Mouse (Mus musculus) midbrain, embryonic 12.5 days (tissue): ENCODE data around the gene Usp35. TPM values are rescaled to one million over a fixed set of nuclear protein-coding genes. Genes with fewer than 3 reads are reported as not detected.

Experiments
- ATAC-seq: fragments of 200-750 bp; cut with Nextera tagmentation; 2 replicates; pipeline ENCODE4 v1.8.0; 2017; ENCODE audit warnings: low read depth, moderate TSS enrichment, moderate library complexity; ENCODE audit not compliant: low FRiP score
- H3K27ac ChIP-seq: fragments of 300-500 bp; sonication (generic); replicated peaks from 2 replicates; pipeline ENCODE4 v1.5.1; 2016; ENCODE audit warnings: mild to moderate bottlenecking
- H3K27me3 ChIP-seq: fragments of 300-500 bp; sonication (generic); 2 replicates; pipeline ENCODE4 v1.6.1; 2016; ENCODE audit warnings: mild to moderate bottlenecking
- H3K36me3 ChIP-seq: fragments of 300-500 bp; sonication (generic); 2 replicates; pipeline ENCODE4 v1.6.1; 2016
- H3K4me1 ChIP-seq: fragments of 300-500 bp; sonication (generic); 2 replicates; pipeline ENCODE4 v1.6.1; 2016
- H3K4me2 ChIP-seq: fragments of 300-500 bp; sonication (generic); replicated peaks from 2 replicates; pipeline ENCODE4 v1.6.1; 2016; ENCODE audit warnings: mild to moderate bottlenecking, moderate library complexity
- H3K4me3 ChIP-seq: fragments of 300-500 bp; sonication (generic); 2 replicates; pipeline ENCODE4 v1.5.1; 2016; ENCODE audit warnings: mild to moderate bottlenecking
- H3K9ac ChIP-seq: fragments of 300-500 bp; sonication (generic); replicated peaks from 2 replicates; pipeline ENCODE4 v1.6.1; 2016; ENCODE audit warnings: mild to moderate bottlenecking, moderate library complexity
- H3K9me3 ChIP-seq: fragments of 300-500 bp; sonication (generic); 2 replicates; pipeline ENCODE4 v1.6.1; 2016; ENCODE audit warnings: mild to moderate bottlenecking
- WGBS: fragments of 180-500 bp; shearing (Covaris S2); methylation state at CpG from one replicate; pipeline ENCODE4 v1.1.7; 2016; 5-methylcytosine and 5-hydroxymethylcytosine counted together
- polyA plus RNA-seq: library from polyadenylated mRNA; unstranded; fragments of >200 nt; fragmentation: Nextera tagmentation; extraction: Ambion mirVana; gene quantifications from 2 replicates; pipeline ENCODE4 v1.2.1, GENCODE M21; 2016

Usp35 gene
- polyA plus RNA-seq, 1 experiment from 2014 or later: 3.2 TPM

DNA sequence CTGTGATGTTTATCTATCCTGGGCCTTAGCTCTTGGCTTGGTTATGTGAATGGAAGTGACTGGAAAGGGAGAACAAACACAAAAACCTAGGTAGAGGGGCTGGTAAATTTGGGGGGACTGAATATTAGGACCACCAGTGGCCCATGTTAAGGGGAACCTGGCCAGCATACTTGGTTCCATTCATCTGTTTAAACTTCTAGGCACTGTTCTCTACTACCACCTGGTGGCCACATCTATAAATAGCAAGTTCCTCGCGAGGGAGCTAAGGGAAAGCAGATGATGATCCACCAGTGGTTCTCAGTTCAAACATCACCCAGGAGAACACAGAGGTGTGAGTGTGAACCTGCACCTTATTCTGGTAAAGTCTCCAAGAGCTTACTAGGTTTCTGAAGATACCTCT, 34.4 kb downstream of the Usp35 start:
- WGBS: 1% methylated on average over 2 of the region's 2 CpGs
- Histone ChIP-seq H3K27ac (no peak overlapping the region), H3K9ac (no peak overlapping the region), H3K27me3 (no peaks in the 10 kb centered on the region), H3K4me1 (no peaks in the 10 kb centered on the region), H3K36me3 (0 out of 2 replicates have a peak, but pooled peaks cover 4% of the 10 kb centered on the region), H3K9me3 (no peaks in the 10 kb centered on the region), H3K4me2 (no peak overlapping the region), H3K4me3 (no peak overlapping the region)
- peak; percentile 34; the same call in 1 of the 2 replicates for ATAC-seq

- Histone ChIP-seq H3K4me1 (no peaks in the 10 kb centered on the region), H3K36me3 (no peaks in the 10 kb centered on the region)
- ATAC-seq: no peak
Observed at GRCm38 (mm10) chr7:97296986-97297385, 34.8 kb downstream of the Usp35 start.

GRCm38 (mm10) chr7:97271068-97271467, 60.8 kb downstream of the Usp35 start:
- 91% methylated on average over 1 of the region's 1 CpGs for WGBS
- no peak for ATAC-seq
- H3K36me3 ChIP-seq: 0 out of 2 replicates have a peak, but pooled peaks cover 4% of the 10 kb centered on the region

More at GRCm38 (mm10) chr7:97296986-97297385, 34.8 kb downstream of the Usp35 start:
- Histone ChIP-seq H3K9ac (no peak overlapping the region), H3K4me2 (no peak overlapping the region), H3K27ac (no peak overlapping the region), H3K9me3 (no peaks in the 10 kb centered on the region), H3K27me3 (no peaks in the 10 kb centered on the region), H3K4me3 (no peak overlapping the region)
- 52% methylated on average over 2 of the region's 2 CpGs for WGBS

DNA sequence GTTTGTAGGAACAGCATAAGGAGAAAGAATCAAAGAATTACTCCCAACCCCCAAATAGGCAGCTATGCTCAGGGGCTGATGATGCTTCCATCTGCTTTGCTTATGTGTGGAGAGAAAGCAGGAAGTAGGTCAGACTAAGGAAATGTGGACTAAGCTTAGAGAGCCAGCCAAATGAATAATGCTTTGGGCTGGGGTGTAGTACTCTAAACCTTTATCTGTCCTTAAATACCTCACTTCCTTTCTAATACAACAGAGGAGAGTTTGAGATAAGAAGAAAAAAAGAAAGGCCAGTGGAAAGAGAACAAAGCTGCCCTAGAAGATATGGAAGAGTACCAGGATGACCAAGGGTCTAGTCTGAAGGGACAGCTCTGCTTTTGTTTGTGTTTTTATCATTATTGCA, 61.5 kb downstream of the Usp35 start:
- H3K27ac ChIP-seq: no peak overlapping the region
- H3K36me3 ChIP-seq: 0 out of 2 replicates have a peak, but pooled peaks cover 4% of the 10 kb centered on the region
- no peaks in the 10 kb centered on the region for H3K27me3 ChIP-seq
- ATAC-seq: no peak
- no peak overlapping the region for H3K9ac ChIP-seq
- H3K9me3 ChIP-seq: no peaks in the 10 kb centered on the region
- no peak overlapping the region for H3K4me3 ChIP-seq
- H3K4me2 ChIP-seq: no peak overlapping the region
- H3K4me1 ChIP-seq: no peaks in the 10 kb centered on the region

More at GRCm38 (mm10) chr7:97271068-97271467, 60.8 kb downstream of the Usp35 start:
- Histone ChIP-seq H3K4me2 (no peak overlapping the region), H3K9me3 (no peaks in the 10 kb centered on the region), H3K27me3 (no peaks in the 10 kb centered on the region), H3K4me1 (no peaks in the 10 kb centered on the region), H3K4me3 (no peak overlapping the region), H3K27ac (no peak overlapping the region), H3K9ac (no peak overlapping the region)

GRCm38 (mm10) chr7:97262541-97262940, 69.3 kb downstream of the Usp35 start:
- no peak for ATAC-seq
- H3K4me2 ChIP-seq: no peak overlapping the region
- H3K4me3 ChIP-seq: no peak overlapping the region
- peaks cover 4% of the 10 kb centered on the region; the same call in 1 of the 2 replicates for H3K4me1 ChIP-seq
- H3K9ac ChIP-seq: no peak overlapping the region
- no peaks in the 10 kb centered on the region for H3K36me3 ChIP-seq
- no peak overlapping the region for H3K27ac ChIP-seq
- H3K27me3 ChIP-seq: no peaks in the 10 kb centered on the region
- no peaks in the 10 kb centered on the region for H3K9me3 ChIP-seq
- WGBS: 75% methylated on average over 1 of the region's 1 CpGs

Other genes starting within 250 kb of the Usp35 start
- gene Kctd21, start 307 bp upstream of the Usp35 start, polyA plus RNA-seq: 5.1 and 7.1 TPM in 2 replicates
- gene Alg8, start 39.6 kb upstream of the Usp35 start, polyA plus RNA-seq: 29.8 and 31.1 TPM in 2 replicates
- gene Ndufc2, start 68.0 kb upstream of the Usp35 start, polyA plus RNA-seq: 344 and 345 TPM in 2 replicates
- gene Thrsp, start 85.7 kb upstream of the Usp35 start, polyA plus RNA-seq: 0.37 and 0.65 TPM in 2 replicates
- 0.96 and 1.4 TPM in 2 replicates for gene Kctd14, start 119.3 kb upstream of the Usp35 start, polyA plus RNA-seq
- gene Ints4, start 148.9 kb upstream of the Usp35 start, polyA plus RNA-seq: 50.1 and 53.3 TPM in 2 replicates
- gene Aamdc, start 247.5 kb upstream of the Usp35 start, polyA plus RNA-seq: 33.4 and 35.3 TPM in 2 replicates
- 31.6 and 33.2 TPM in 2 replicates for gene Rsf1, start 247.9 kb upstream of the Usp35 start, polyA plus RNA-seq